Mouse (Mus musculus): ENCODE measurements around the gene Tmem108. TPM values are rescaled to one million over a fixed set of nuclear protein-coding genes. Genes with fewer than 3 reads are reported as not detected.
A peak's percentile ranks its signal among the peaks of the same experiment; 100 is the strongest.

Gene Tmem108
- polyA plus RNA-seq, 1 experiment from 2014 or later, result 3.3 TPM

DNA sequence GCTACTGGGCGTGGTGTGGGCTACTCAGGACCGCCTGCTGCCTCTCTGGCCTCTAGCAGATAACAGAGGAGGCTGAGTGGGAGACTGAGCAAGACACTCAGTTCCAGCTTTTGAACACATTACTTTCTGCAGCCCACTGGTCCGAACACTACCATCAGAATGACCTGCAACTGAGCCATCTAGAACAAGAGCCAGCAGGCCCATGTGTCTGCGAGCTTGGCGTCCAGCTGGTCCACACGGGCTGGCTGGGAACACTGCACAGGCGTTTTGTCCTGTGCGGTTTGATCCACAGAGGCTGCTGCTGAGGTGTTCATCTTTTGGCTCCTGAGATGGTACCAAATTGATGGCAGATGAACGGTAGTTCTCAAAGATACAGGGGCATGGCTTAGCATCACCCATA, 196.5 kb downstream of the Tmem108 start:
- Histone ChIP-seq H3K36me3 (ENCODE audit: control insufficient read depth, insufficient read depth) (no peaks in the 10 kb centered on the region), H3K27ac (ENCODE audit: low read depth, low read length) (no peak overlapping the region), H3K9me3 (ENCODE audit: control insufficient read depth) (no peaks in the 10 kb centered on the region), H3K4me3 (ENCODE audit: low read depth, low read length) (no peak overlapping the region), H3K27me3 (replicated peaks; ENCODE audit: control insufficient read depth, insufficient read depth, low read length) (no peaks in the 10 kb centered on the region), H3K4me1 (replicated peaks; ENCODE audit: control insufficient read depth, insufficient read depth, low read length) (no peaks in the 10 kb centered on the region), H3K9ac (ENCODE audit: low read depth, low read length) (no peak overlapping the region), H3K4me2 (replicated peaks; ENCODE audit: low read depth) (no peak overlapping the region)
- no peak for TF ChIP-seq CTCF (IDR thresholded peaks at IDR 0.05; ENCODE audit: low read depth)
- 88% methylated on average over 9 of the region's 9 CpGs for WGBS
- no peak for ATAC-seq

DNA sequence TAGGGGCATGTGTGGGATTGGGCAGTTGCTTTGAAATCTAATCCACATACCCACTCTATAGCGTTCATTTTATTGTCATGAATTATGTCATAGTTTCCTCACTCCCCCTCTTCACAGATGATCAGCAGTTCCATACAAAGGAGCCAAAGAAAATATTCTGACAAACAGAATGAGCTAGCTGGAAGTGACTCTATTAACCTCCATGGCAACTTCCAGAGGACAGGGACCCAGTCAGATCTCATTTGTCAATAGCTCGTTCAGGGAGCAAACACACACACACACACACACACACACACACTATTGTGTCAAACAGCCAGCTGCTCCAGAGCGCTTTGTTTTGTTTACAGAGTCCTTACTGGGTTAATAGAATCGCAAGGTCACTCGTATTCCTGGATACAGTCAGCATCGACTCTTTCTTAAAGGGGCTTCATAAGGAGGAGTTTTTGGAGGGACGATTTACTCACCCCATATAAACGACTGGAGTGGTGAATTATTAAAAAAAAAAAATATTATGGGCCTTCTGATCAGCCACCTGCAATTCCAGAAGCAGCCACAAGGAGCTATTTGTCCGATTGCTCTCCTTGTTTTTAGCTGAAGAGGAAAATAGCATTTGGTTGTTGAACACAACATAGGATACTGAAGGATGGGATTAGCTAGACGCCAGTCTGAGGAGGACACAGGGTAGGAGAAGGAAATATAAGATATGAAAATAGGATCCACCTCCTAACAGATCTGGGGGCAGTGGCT, 197.6 kb downstream of the Tmem108 start:
- WGBS, result 17% methylated on average over 10 of the region's 10 CpGs
- Histone ChIP-seq H3K4me1 (replicated peaks; ENCODE audit: control insufficient read depth, insufficient read depth, low read length) (no peaks in the 10 kb centered on the region), H3K4me3 (ENCODE audit: low read depth, low read length) (no peak overlapping the region), H3K4me2 (replicated peaks; ENCODE audit: low read depth) (no peak overlapping the region), H3K27me3 (replicated peaks; ENCODE audit: control insufficient read depth, insufficient read depth, low read length) (no peaks in the 10 kb centered on the region), H3K27ac (ENCODE audit: low read depth, low read length) (no peak overlapping the region), H3K9me3 (ENCODE audit: control insufficient read depth) (no peaks in the 10 kb centered on the region), H3K9ac (ENCODE audit: low read depth, low read length) (no peak overlapping the region), H3K36me3 (ENCODE audit: control insufficient read depth, insufficient read depth) (no peaks in the 10 kb centered on the region)
- peak; percentile 68 for TF ChIP-seq CTCF (IDR thresholded peaks at IDR 0.05; ENCODE audit: low read depth)
- no peak for ATAC-seq

DNA sequence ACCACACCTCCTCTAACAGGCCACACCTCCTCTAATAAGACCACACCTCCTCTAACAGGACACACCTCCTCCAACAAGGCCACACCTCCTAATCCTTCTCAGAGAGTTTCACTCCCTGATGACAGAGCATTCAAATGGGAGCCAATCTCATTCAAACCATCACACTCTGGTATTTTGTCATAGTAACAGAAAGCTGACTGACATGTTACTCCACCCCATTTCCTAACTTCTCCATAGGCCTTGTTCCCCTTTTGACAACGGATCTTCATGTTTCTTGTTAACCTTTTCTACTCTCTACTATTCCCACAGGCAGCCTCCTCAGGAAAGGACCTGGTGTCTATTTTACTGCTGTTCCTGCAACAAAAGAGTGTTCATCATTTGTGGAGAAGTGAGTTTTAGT, 199.6 kb downstream of the Tmem108 start:
- H3K27ac ChIP-seq (ENCODE audit: low read depth, low read length), result no peak overlapping the region
- no peaks in the 10 kb centered on the region for H3K4me1 ChIP-seq (replicated peaks; ENCODE audit: control insufficient read depth, insufficient read depth, low read length)
- H3K4me2 ChIP-seq (replicated peaks; ENCODE audit: low read depth), result no peak overlapping the region
- 76% methylated on average over 1 of the region's 1 CpGs for WGBS
- H3K36me3 ChIP-seq (ENCODE audit: control insufficient read depth, insufficient read depth), result no peaks in the 10 kb centered on the region
- no peaks in the 10 kb centered on the region for H3K27me3 ChIP-seq (replicated peaks; ENCODE audit: control insufficient read depth, insufficient read depth, low read length)
- TF ChIP-seq CTCF (IDR thresholded peaks at IDR 0.05; ENCODE audit: low read depth), result no peak
- H3K9ac ChIP-seq (ENCODE audit: low read depth, low read length), result no peak overlapping the region
- no peaks in the 10 kb centered on the region for H3K9me3 ChIP-seq (ENCODE audit: control insufficient read depth)
- no peak overlapping the region for H3K4me3 ChIP-seq (ENCODE audit: low read depth, low read length)
- no peak for ATAC-seq

DNA sequence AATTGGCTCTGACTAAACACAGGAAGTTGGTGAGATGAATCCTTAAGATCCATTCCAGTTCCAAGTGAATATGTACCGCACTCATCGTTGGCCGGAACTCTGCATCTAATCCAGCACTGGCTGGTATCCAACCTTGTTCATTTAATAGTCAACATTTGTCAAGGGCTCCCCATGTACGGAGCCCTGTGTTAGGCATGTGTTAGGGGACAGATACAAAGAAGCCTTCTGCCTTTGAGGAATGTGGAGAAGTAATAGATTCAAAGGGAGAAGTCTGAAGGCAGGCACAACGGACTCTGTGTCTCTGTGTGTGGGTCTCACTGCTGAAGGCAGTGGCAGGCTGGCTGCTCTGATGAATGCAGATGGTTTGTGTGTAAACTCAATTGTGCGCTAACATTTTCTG, 202.9 kb downstream of the Tmem108 start:
- Histone ChIP-seq H3K4me1 (replicated peaks; ENCODE audit: control insufficient read depth, insufficient read depth, low read length) (no peaks in the 10 kb centered on the region), H3K36me3 (ENCODE audit: control insufficient read depth, insufficient read depth) (no peaks in the 10 kb centered on the region), H3K4me2 (replicated peaks; ENCODE audit: low read depth) (no peak overlapping the region), H3K9me3 (ENCODE audit: control insufficient read depth) (no peaks in the 10 kb centered on the region), H3K27me3 (replicated peaks; ENCODE audit: control insufficient read depth, insufficient read depth, low read length) (no peaks in the 10 kb centered on the region), H3K27ac (ENCODE audit: low read depth, low read length) (no peak overlapping the region), H3K9ac (ENCODE audit: low read depth, low read length) (no peak overlapping the region), H3K4me3 (ENCODE audit: low read depth, low read length) (no peak overlapping the region)
- TF ChIP-seq CTCF (IDR thresholded peaks at IDR 0.05; ENCODE audit: low read depth), result no peak
- ATAC-seq, result no peak
- WGBS, result 61% methylated on average over 6 of the region's 6 CpGs

DNA sequence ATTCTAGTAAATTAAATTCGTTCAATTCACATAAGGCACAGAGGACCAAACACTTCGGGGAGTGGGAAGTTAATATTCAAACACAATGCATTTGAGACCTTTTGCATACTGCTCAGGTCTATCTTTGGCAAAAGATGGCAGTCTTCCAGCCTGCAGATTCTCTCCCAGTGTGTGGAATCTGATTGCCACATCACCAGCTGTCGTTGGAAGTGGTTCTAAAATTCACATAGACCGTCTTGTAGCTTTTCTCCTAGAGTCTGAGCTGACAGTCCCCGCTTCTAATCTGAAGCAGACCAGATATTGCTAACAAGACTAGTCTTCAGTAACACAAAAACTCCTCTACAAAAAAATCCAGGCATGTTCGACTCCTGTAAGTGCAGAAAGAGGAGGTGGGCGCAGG, 203.4 kb downstream of the Tmem108 start:
- H3K9me3 ChIP-seq (ENCODE audit: control insufficient read depth), result no peaks in the 10 kb centered on the region
- 74% methylated on average over 7 of the region's 7 CpGs for WGBS
- no peaks in the 10 kb centered on the region for H3K36me3 ChIP-seq (ENCODE audit: control insufficient read depth, insufficient read depth)
- no peak overlapping the region for H3K9ac ChIP-seq (ENCODE audit: low read depth, low read length)
- H3K27ac ChIP-seq (ENCODE audit: low read depth, low read length), result no peak overlapping the region
- TF ChIP-seq CTCF (IDR thresholded peaks at IDR 0.05; ENCODE audit: low read depth), result no peak
- no peak overlapping the region for H3K4me3 ChIP-seq (ENCODE audit: low read depth, low read length)
- H3K4me2 ChIP-seq (replicated peaks; ENCODE audit: low read depth), result no peak overlapping the region
- no peaks in the 10 kb centered on the region for H3K4me1 ChIP-seq (replicated peaks; ENCODE audit: control insufficient read depth, insufficient read depth, low read length)
- no peak for ATAC-seq
- no peaks in the 10 kb centered on the region for H3K27me3 ChIP-seq (replicated peaks; ENCODE audit: control insufficient read depth, insufficient read depth, low read length)

DNA sequence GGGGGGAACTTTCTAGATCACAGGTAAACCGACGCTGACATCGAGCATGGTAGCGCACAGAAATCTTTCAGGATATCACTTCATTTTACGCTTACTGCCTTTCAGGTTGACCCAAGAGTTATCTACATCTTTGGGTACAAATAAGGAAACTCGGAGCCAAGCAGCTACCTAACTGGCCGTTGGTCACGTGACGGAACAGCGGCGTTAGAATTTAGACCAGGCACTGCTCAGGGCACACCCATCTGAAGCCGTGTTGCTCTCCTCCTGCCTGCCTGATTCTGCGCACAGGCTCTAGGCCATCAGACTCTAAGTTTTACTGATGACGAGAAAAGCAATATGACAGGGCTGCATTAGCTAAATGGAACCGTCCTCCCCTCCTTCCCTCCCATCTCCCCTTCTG, 204.6 kb downstream of the Tmem108 start:
- Histone ChIP-seq H3K4me3 (ENCODE audit: low read depth, low read length) (no peak overlapping the region), H3K9me3 (ENCODE audit: control insufficient read depth) (no peaks in the 10 kb centered on the region), H3K27me3 (replicated peaks; ENCODE audit: control insufficient read depth, insufficient read depth, low read length) (no peaks in the 10 kb centered on the region), H3K36me3 (ENCODE audit: control insufficient read depth, insufficient read depth) (no peaks in the 10 kb centered on the region), H3K4me2 (replicated peaks; ENCODE audit: low read depth) (no peak overlapping the region), H3K9ac (ENCODE audit: low read depth, low read length) (no peak overlapping the region), H3K4me1 (replicated peaks; ENCODE audit: control insufficient read depth, insufficient read depth, low read length) (no peaks in the 10 kb centered on the region), H3K27ac (ENCODE audit: low read depth, low read length) (no peak overlapping the region)
- 89% methylated on average over 15 of the region's 15 CpGs for WGBS
- TF ChIP-seq CTCF (IDR thresholded peaks at IDR 0.05; ENCODE audit: low read depth), result no peak
- no peak for ATAC-seq
